16 mouse cellular contexts compared by ENCODE assay signal in the genomic region with DNA sequence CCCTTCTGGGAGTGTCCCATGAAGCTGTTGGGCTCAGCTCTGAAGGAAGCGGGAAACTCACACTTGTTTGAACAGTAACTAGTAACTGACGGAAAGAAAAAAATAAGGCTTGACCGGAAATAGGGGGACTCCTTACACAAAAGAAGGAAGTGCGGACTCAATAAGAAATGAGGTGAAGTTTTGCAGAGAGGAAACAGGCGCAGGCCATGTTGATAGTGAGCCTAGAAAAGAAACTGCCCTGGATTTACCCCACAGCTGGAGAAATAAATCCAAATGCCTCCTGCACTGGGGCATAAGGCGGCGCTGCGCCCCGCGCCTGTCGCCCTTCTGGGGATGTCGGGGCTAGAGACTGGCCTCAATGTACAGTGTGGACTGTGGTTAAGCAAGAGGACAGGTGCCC.
DNase-seq lines count a peak whose midpoint lies in the region; ATAC-seq lines count a peak whose summit lies in the region.
"Had no signal": no experiment of that assay in that cellular context is flagged by ENCODE, and none has a peak within 500 bp of the region (broad histone marks: within the 10 kb centered on the region; RNA-seq: fewer than 3 reads in every experiment).

No protein-coding gene starts in this region.

- no peaks in the 10 kb centered on the region for H3K9me3 ChIP-seq in heart, embryonic 10.5 days
- no peaks in the 10 kb centered on the region for H3K9me3 ChIP-seq in heart, embryonic 16.5 days (replicated peaks; ENCODE audit: control insufficient read depth, low read length)
- H3K9me3 ChIP-seq: embryonic facial prominence, embryonic 12.5 days; hindbrain, embryonic 15.5 days; midbrain, embryonic 13.5 days had no signal

- H3K4me2 ChIP-seq in heart, embryonic 16.5 days (ENCODE audit: low read depth, low read length), result no peak overlapping the region
- H3K4me2 ChIP-seq: embryonic facial prominence, embryonic 12.5 days; hindbrain, embryonic 15.5 days; midbrain, embryonic 13.5 days had no signal

- H3K9ac ChIP-seq in heart, embryonic 16.5 days (ENCODE audit: low read length), result no peak overlapping the region; the same call in 1 of the 2 replicates
- H3K9ac ChIP-seq: embryonic facial prominence, embryonic 12.5 days; hindbrain, embryonic 15.5 days; midbrain, embryonic 13.5 days had no signal

- WGBS in heart, embryonic 10.5 days, result 73% methylated on average over 12 of the region's 12 CpGs
- WGBS in heart, embryonic 16.5 days, result 72% methylated on average over 12 of the region's 12 CpGs

- H3K27me3 ChIP-seq in heart, embryonic 10.5 days (ENCODE audit: insufficient read depth, poor library complexity, severe bottlenecking), result no peaks in the 10 kb centered on the region
- no peaks in the 10 kb centered on the region for H3K27me3 ChIP-seq in heart, embryonic 16.5 days (ENCODE audit: control insufficient read depth, insufficient read depth, low read length)
- H3K27me3 ChIP-seq: embryonic facial prominence, embryonic 12.5 days; hindbrain, embryonic 15.5 days; midbrain, embryonic 13.5 days had no signal

- no peaks in the 10 kb centered on the region for H3K36me3 ChIP-seq in heart, embryonic 10.5 days
- no peaks in the 10 kb centered on the region for H3K36me3 ChIP-seq in heart, embryonic 16.5 days (ENCODE audit: control insufficient read depth, insufficient read depth)
- H3K36me3 ChIP-seq: embryonic facial prominence, embryonic 12.5 days; hindbrain, embryonic 15.5 days; midbrain, embryonic 13.5 days had no signal

- H3K4me3 ChIP-seq in heart, embryonic 10.5 days, result no peak overlapping the region
- H3K4me3 ChIP-seq in heart, embryonic 16.5 days (ENCODE audit: low read length), result no peak overlapping the region
- H3K4me3 ChIP-seq: embryonic facial prominence, embryonic 12.5 days; hindbrain, embryonic 15.5 days; midbrain, embryonic 13.5 days had no signal

- peak; percentile 71; the same call in 1 of the 2 replicates for ATAC-seq in heart, embryonic 16.5 days (replicated peaks; ENCODE audit: extremely low read depth, insufficient read depth, low FRiP score)
- no peak for ATAC-seq in activated CD4-positive, CD25-positive, alpha-beta regulatory T cell, adult 4 months
- ATAC-seq: forebrain, embryonic 14.5 days; midbrain, embryonic 13.5 days had no signal

- peak overlapping the region; percentile 22; the same call in 1 of the 2 replicates for H3K27ac ChIP-seq in heart, embryonic 10.5 days
- peak overlapping the region; percentile 62 for H3K27ac ChIP-seq in heart, embryonic 16.5 days (ENCODE audit: low read length)
- H3K27ac ChIP-seq: embryonic facial prominence, embryonic 12.5 days; hindbrain, embryonic 15.5 days; midbrain, embryonic 13.5 days had no signal

- DNase-seq in kidney, postnatal 14 days, result peak; percentile 24
- DNase-seq in kidney, adult 11 months, result no peak
- no peak for DNase-seq in heart, embryonic 10.5 days (ENCODE audit: low spot score)
- DNase-seq in lung, postnatal 4 days, result peak; percentile 43 to 65
- DNase-seq in ovary, postnatal 36 days (ENCODE audit: low spot score), result no peak
- DNase-seq in right cerebral cortex, postnatal 36 days (ENCODE audit: low spot score in 2 of 2), result no peak
- DNase-seq: cerebellum, adult 18-20 months; gastrocnemius, postnatal 14 days; layer of hippocampus, adult 9-11 months; left cerebral cortex, postnatal 4 days had no signal

- H3K4me1 ChIP-seq in heart, embryonic 10.5 days, result peaks cover 28% of the 10 kb centered on the region
- peaks cover 22% of the 10 kb centered on the region for H3K4me1 ChIP-seq in heart, embryonic 16.5 days (ENCODE audit: control insufficient read depth, insufficient read depth, low read length)

Comparison
In these comparisons a context has a peak if more than half of its experiments do, and no peak if none do; other contexts are left out.
1. DNase-seq: peak in kidney, postnatal 14 days (single experiment) and lung, postnatal 4 days (2 of 2); none in kidney, adult 11 months (single experiment), heart, embryonic 10.5 days (single experiment), ovary, postnatal 36 days (single experiment) and right cerebral cortex, postnatal 36 days (0 of 2).